Mouse (Mus musculus): ENCODE results near the gene Mtf2. TPM values are rescaled to one million over a fixed set of nuclear protein-coding genes. Genes with fewer than 3 reads are reported as not detected.

Mtf2 gene
- polyA plus RNA-seq, 1 experiment from 2014 or later = 27.3 TPM

DNA sequence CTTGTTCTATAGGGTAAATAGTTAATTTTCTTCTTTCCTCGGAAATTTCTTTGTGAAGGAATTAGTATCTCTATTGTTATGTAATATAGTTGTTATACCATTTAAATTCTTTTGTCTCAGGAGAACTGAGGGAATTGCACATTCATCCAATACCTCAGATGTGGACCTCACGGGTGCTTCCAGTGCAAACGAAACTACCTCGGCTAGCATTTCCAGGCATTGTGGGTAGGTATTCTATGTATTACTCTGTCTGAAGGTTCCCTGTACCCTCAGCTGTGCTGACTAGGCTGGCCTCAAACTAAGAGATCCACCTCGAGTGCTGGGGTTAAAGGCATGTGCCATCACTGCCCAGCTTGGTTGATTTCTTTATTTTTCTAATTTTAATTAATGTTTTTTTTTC is 38.8 kb downstream of the Mtf2 start:
- Histone ChIP-seq H3K36me3 (ENCODE audit: control insufficient read depth, insufficient read depth) (peaks cover 14% of the 10 kb centered on the region), H3K9ac (ENCODE audit: low read depth, low read length) (no peak overlapping the region), H3K27me3 (ENCODE audit: control insufficient read depth, insufficient read depth, low read depth, low read length) (no peaks in the 10 kb centered on the region), H3K27ac (ENCODE audit: low read length) (no peak overlapping the region), H3K4me2 (ENCODE audit: low read depth, low read length) (no peak overlapping the region), H3K4me3 (ENCODE audit: low read depth, low read length) (no peak overlapping the region), H3K9me3 (replicated peaks; ENCODE audit: control insufficient read depth, low read length) (no peaks in the 10 kb centered on the region), H3K4me1 (ENCODE audit: control insufficient read depth, low read depth, low read length) (no peaks in the 10 kb centered on the region)
- ATAC-seq (ENCODE audit: low read depth) = no peak
- WGBS (ENCODE audit: insufficient replicate concordance) = 87% methylated on average over 5 of the region's 5 CpGs

DNA sequence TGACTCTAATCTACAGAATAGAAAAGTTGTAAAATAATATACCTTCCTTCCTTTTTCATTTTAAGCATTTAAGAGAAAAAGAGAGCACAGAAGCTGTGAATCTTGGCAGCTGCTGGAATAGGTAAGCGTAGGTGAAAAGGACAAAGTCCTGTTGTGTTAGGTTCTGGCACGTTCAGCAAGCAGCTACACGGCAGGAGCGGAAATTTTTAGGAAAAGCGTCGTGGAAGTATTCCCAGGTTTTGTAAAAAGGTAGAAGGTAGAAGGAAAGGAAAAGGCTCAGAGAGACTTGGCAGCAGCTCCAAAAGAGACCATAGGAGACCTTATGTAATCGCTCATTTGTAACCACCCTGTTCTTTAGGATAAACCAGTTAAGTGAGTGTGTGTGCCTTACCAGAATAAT is 43.9 kb downstream of the Mtf2 start:
- H3K4me1 ChIP-seq (ENCODE audit: control insufficient read depth, low read depth, low read length) = no peaks in the 10 kb centered on the region
- no peak overlapping the region for H3K27ac ChIP-seq (ENCODE audit: low read length)
- 80% methylated on average over 7 of the region's 7 CpGs for WGBS (ENCODE audit: insufficient replicate concordance)
- H3K9me3 ChIP-seq (replicated peaks; ENCODE audit: control insufficient read depth, low read length) = no peaks in the 10 kb centered on the region
- no peak overlapping the region for H3K4me2 ChIP-seq (ENCODE audit: low read depth, low read length)
- no peaks in the 10 kb centered on the region for H3K27me3 ChIP-seq (ENCODE audit: control insufficient read depth, insufficient read depth, low read depth, low read length)
- ATAC-seq (ENCODE audit: low read depth) = no peak
- H3K9ac ChIP-seq (ENCODE audit: low read depth, low read length) = no peak overlapping the region
- H3K4me3 ChIP-seq (ENCODE audit: low read depth, low read length) = no peak overlapping the region
- peaks cover 9% of the 10 kb centered on the region for H3K36me3 ChIP-seq (ENCODE audit: control insufficient read depth, insufficient read depth)

DNA sequence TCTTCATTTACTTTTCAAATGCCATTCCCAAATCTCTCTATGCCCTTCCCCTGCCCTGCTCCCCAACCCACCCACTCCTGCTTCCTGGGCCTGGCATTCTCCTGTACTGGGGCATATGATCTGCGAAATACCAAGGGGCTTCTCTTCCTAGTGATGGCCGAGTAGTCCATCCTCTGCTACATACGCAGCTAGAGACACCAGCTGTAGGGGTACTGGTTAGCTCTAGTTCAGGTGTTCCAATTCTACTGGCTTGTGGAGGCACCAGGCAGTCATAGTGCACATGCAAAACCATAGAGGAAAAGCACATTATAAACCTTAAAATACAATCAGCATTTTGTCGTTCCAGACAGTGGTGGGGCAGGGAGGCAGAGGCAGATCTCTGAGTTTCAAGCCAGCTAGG is 52.2 kb downstream of the Mtf2 start:
- H3K9me3 ChIP-seq (replicated peaks; ENCODE audit: control insufficient read depth, low read length) = no peaks in the 10 kb centered on the region
- no peaks in the 10 kb centered on the region for H3K36me3 ChIP-seq (ENCODE audit: control insufficient read depth, insufficient read depth)
- no peak overlapping the region for H3K27ac ChIP-seq (ENCODE audit: low read length)
- no peak overlapping the region for H3K9ac ChIP-seq (ENCODE audit: low read depth, low read length)
- no peak overlapping the region for H3K4me2 ChIP-seq (ENCODE audit: low read depth, low read length)
- no peak overlapping the region for H3K4me3 ChIP-seq (ENCODE audit: low read depth, low read length)
- ATAC-seq (ENCODE audit: low read depth) = no peak
- no peaks in the 10 kb centered on the region for H3K27me3 ChIP-seq (ENCODE audit: control insufficient read depth, insufficient read depth, low read depth, low read length)
- no peaks in the 10 kb centered on the region for H3K4me1 ChIP-seq (ENCODE audit: control insufficient read depth, low read depth, low read length)
- WGBS (ENCODE audit: insufficient replicate concordance) = 74% methylated on average over 4 of the region's 4 CpGs

- H3K27ac ChIP-seq (ENCODE audit: low read length) = no peak overlapping the region
- no peak for ATAC-seq (ENCODE audit: low read depth)
- WGBS (ENCODE audit: insufficient replicate concordance) = 77% methylated on average over 9 of the region's 9 CpGs
- no peaks in the 10 kb centered on the region for H3K27me3 ChIP-seq (ENCODE audit: control insufficient read depth, insufficient read depth, low read depth, low read length)
- H3K4me3 ChIP-seq (ENCODE audit: low read depth, low read length) = no peak overlapping the region
- no peak overlapping the region for H3K9ac ChIP-seq (ENCODE audit: low read depth, low read length)
- no peaks in the 10 kb centered on the region for H3K4me1 ChIP-seq (ENCODE audit: control insufficient read depth, low read depth, low read length)
- no peaks in the 10 kb centered on the region for H3K36me3 ChIP-seq (ENCODE audit: control insufficient read depth, insufficient read depth)
- H3K9me3 ChIP-seq (replicated peaks; ENCODE audit: control insufficient read depth, low read length) = no peaks in the 10 kb centered on the region
- no peak overlapping the region for H3K4me2 ChIP-seq (ENCODE audit: low read depth, low read length)
Observed at GRCm38 (mm10) chr5:108120221-108120900, 54.9 kb downstream of the Mtf2 start.

DNA sequence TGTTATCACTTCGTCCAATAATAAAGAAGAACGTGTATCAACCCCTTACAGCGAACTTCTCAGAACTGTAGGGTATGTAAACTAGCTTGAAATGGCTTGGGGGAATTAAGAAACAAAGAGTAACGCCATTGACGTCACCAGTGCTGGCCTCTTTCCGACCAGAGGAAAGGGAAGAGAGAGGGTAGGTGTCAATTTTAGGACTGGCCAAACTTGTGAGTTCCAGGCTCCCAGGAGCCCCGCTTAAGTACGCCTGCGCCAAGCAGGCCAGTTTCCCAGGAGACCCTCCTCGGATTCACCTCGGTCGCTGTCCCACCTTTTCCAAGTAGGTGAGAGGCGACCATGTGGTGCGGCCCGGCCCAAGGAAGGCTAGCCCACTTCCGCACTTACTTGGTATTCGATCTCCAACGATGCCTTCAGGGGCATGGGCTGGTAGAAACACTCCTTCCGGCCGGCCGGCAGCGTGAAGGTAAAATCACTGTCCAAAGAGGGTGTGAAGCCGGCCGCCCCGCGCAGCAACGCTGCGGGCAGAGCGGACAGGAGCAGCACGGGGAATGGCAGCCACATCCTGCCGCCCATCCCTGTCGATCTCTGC is 66.5 kb downstream of the Mtf2 start:
- H3K4me2 ChIP-seq (ENCODE audit: low read depth, low read length) = peak overlapping the region; percentile 95
- WGBS (ENCODE audit: insufficient replicate concordance) = 0% methylated on average over 32 of the region's 32 CpGs
- H3K27me3 ChIP-seq (ENCODE audit: control insufficient read depth, insufficient read depth, low read depth, low read length) = no peaks in the 10 kb centered on the region
- peak; percentile 9 for ATAC-seq (ENCODE audit: low read depth)
- H3K9ac ChIP-seq (ENCODE audit: low read depth, low read length) = peak overlapping the region; percentile 87
- 0 out of 2 replicates have a peak, but pooled peaks cover 2% of the 10 kb centered on the region for H3K36me3 ChIP-seq (ENCODE audit: control insufficient read depth, insufficient read depth)
- H3K27ac ChIP-seq (ENCODE audit: low read length) = peak overlapping the region; percentile 90
- H3K4me1 ChIP-seq (ENCODE audit: control insufficient read depth, low read depth, low read length) = peaks cover 8% of the 10 kb centered on the region
- H3K4me3 ChIP-seq (ENCODE audit: low read depth, low read length) = peak overlapping the region; percentile 72
- H3K9me3 ChIP-seq (replicated peaks; ENCODE audit: control insufficient read depth, low read length) = no peaks in the 10 kb centered on the region

- H3K27me3 ChIP-seq (ENCODE audit: control insufficient read depth, insufficient read depth, low read depth, low read length) = no peaks in the 10 kb centered on the region
- H3K36me3 ChIP-seq (ENCODE audit: control insufficient read depth, insufficient read depth) = 0 out of 2 replicates have a peak, but pooled peaks cover 1% of the 10 kb centered on the region
- H3K4me3 ChIP-seq (ENCODE audit: low read depth, low read length) = peak within 1 kb of the TSS; percentile 72
- H3K4me1 ChIP-seq (ENCODE audit: control insufficient read depth, low read depth, low read length) = peaks cover 8% of the 10 kb centered on the region
- peak; percentile 99 for ATAC-seq (ENCODE audit: low read depth)
- WGBS (ENCODE audit: insufficient replicate concordance) = under 1% methylated on average over 63 of the region's 65 CpGs
- H3K9me3 ChIP-seq (replicated peaks; ENCODE audit: control insufficient read depth, low read length) = no peaks in the 10 kb centered on the region
- H3K27ac ChIP-seq (ENCODE audit: low read length) = peak within 1 kb of the TSS; percentile 92
- H3K4me2 ChIP-seq (ENCODE audit: low read depth, low read length) = peak within 1 kb of the TSS; percentile 95
- peak within 1 kb of the TSS; percentile 93 for H3K9ac ChIP-seq (ENCODE audit: low read depth, low read length)
Observed at GRCm38 (mm10) chr5:108132441-108133243, 67.2 kb downstream of the Mtf2 start, which contains the start of the genes Tmed5 and Ccdc18. Gene Tmed5, minus strand, starts transcription at chr5:108132620. Gene Ccdc18, plus strand, starts transcription at chr5:108132875.

DNA sequence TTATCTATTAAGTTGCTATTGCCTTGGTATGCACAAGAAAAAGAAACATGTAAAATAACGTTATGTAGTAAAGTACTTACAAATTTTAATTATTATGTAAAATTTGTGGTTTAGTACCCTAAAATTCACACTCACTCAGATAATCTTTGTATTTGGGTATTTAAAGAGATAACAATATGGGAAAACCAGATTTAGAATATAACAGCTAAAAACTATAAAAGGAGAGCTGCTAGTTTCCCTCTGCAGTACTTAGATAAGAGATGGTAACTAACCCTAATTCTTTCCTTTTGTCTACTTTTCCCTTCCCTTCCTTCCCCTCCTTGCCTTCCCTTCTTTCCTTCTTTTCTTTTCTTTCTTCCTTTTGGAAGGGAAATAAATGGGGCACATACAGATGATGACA is 87.1 kb downstream of the Mtf2 start:
- no peak overlapping the region for H3K4me3 ChIP-seq (ENCODE audit: low read depth, low read length)
- no peaks in the 10 kb centered on the region for H3K9me3 ChIP-seq (replicated peaks; ENCODE audit: control insufficient read depth, low read length)
- no peaks in the 10 kb centered on the region for H3K36me3 ChIP-seq (ENCODE audit: control insufficient read depth, insufficient read depth)
- no peaks in the 10 kb centered on the region for H3K27me3 ChIP-seq (ENCODE audit: control insufficient read depth, insufficient read depth, low read depth, low read length)
- no peak for ATAC-seq (ENCODE audit: low read depth)
- H3K27ac ChIP-seq (ENCODE audit: low read length) = no peak overlapping the region
- H3K9ac ChIP-seq (ENCODE audit: low read depth, low read length) = no peak overlapping the region
- WGBS (ENCODE audit: insufficient replicate concordance) = 66% methylated on average over 1 of the region's 1 CpGs
- H3K4me2 ChIP-seq (ENCODE audit: low read depth, low read length) = no peak overlapping the region
- no peaks in the 10 kb centered on the region for H3K4me1 ChIP-seq (ENCODE audit: control insufficient read depth, low read depth, low read length)

All from liver, embryonic 16.5 days (tissue).